Mouse (Mus musculus) skeletal muscle tissue, adult 2 months (tissue): ENCODE measurements around the gene Tlr12.
"Not testable (repeated sequence)": the region's sequence is repeated elsewhere in the genome, so short reads cannot be mapped to it uniquely, and the experiment has no call there.

Experiments used
- DNase-seq: peaks from one replicate; pipeline ENCODE4 v3.0.0-alpha.2; 2012; ENCODE audit warnings: low read depth, low spot score

Gene Tlr12

DNA sequence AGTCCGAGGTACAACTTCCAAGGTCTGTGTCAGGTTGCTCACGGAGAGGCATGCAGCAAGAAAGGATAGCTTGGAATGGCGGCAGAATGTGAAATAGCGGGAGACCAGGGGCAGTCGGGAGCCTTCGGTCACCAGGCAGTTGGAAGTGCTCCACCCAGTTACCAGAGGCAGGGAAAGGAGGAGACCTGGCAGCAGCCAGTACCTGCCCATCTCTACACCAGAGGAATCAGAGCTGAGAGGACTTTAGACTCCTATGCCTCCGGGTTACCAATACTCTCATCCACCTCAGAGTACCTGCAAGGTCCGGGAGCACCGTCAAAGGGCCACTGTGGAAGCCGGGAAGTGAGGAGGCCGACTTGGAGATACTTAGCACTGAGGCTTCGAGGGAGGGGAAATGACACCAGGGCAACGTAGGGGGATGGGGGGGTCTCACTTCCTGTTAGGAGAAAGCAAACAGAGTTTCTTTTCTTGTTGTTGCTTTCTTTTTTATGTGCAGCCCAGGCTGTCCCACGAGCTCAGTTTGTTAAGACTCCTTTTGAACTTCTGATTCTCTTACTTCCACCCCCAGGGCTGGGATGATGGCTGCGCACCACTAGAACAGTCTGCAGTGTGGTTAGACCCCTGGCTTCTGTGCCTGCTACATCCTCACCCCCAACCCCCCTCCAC is at the start of gene Tlr12:
Tlr12 (minus strand) TSS at position 374 of the 666 bp plus-strand sequence.
- DNase-seq: no peak

DNA sequence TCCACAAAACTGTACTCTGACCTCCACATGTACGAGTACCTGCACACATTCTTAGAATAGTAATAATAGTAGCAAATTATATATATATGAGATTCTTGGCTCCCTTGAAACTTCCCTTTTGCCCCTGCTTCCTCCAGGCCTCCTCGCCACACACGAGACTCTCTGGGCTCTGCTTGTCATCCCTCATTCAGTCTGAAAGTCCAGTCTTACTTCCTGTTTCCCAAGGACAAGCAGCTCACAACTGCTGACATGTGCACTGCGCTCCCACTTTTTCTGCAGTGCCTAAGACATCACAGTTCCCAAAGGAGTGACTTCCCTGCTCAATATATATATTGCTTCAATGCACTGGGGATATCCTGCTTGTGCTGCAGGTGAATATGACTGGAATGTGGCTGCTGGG is 48.8 kb upstream of the Tlr12 start:
- DNase-seq: not testable (repeated sequence)

- DNase-seq: not testable (repeated sequence)
Measured at GRCm38 (mm10) chr4:128666362-128666761, 47.9 kb upstream of the Tlr12 start.

DNA sequence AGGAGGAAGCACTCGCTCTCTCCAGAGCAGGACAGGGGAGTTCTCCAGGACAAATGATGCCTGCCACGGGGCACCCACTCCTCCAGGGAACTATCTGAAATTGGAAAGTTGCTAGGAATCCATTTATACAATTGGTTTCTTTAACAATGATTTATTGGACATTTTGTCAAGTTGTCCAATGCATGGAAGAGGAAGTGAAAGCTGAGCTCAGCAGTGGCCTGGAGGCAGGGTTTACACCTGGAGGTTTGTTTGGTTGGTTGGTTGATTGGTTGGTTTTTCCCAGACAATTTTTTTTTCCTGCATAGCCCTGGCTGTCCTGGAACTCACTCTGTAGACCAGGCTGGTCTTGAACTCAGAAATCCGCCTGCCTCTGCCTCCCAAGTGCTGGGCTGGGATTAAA is 45.6 kb upstream of the Tlr12 start:
- DNase-seq: no peak

DNA sequence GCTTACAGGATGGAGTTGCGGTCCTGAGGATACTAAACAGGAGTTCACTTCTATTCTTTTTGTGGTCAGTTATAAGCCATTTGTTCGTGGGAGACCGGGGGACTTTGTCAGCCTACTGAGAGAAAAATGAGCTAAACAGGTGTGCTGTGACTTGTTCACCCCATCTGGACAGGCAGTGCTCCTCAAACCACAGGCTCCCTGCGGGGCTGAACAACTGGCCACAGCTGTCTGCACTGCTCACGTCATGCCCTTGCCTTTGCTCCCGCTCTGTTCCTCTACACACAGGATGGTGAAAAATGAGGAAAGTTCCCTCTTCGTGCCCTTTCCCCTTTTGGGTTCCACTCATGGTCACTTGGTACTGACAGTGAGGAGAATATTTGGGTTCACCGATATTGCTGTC is 42.6 kb upstream of the Tlr12 start:
- DNase-seq: no peak

- no peak for DNase-seq
Measured at GRCm38 (mm10) chr4:128660196-128660595, 41.8 kb upstream of the Tlr12 start.

GRCm38 (mm10) chr4:128655446-128655845 is 37.0 kb upstream of the Tlr12 start:
- DNase-seq: no peak

DNA sequence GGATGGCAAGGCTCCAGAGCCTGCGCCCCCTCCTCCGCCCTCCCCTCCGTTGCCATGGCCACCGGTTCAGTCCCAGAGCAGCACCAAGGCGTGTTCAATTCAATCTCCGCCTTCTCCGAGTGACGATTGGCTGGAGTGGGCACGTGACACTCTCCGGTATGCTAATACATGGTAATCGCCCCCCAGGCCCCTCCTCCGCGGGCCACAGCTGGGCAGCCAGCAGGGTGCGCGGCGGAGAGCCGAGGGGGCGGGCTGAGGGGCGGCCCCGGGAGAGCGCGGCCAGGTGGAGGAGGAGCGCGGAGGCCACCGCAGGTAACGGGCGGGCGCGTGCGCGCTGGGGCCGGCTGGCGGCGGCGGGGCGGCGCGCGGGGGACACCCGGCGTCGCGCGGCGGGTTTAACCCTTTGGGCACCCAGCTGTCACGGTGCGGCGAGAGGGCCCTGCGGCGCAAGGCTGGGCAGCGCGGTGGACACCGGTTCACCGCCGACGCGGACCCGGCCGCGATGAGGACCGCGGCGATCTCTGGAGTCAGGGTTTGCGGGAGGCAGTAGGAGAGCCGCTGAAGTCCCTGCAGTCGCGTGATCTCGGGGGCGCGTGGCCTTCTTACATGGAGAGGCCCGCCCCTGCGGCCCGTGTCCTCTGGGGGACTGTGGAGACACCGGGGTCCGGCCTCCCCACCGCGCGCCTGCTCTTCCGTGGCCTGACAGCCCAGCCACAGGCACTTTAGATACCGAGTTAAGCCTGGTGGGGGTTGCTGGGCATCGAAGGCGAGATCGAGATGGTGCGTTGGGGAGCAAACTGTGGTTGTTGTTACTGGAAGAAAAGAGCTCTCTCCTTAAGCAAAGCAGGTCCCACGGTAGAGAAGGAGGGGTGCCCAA is 36.3 kb upstream of the Tlr12 start, which contains the start of gene Phc2:
Phc2 (plus strand) TSS at position 198 of the 877 bp plus-strand sequence.
- peak; percentile 81 for DNase-seq

- DNase-seq: no peak
Measured at GRCm38 (mm10) chr4:128652584-128653298, 34.3 kb upstream of the Tlr12 start.

DNA sequence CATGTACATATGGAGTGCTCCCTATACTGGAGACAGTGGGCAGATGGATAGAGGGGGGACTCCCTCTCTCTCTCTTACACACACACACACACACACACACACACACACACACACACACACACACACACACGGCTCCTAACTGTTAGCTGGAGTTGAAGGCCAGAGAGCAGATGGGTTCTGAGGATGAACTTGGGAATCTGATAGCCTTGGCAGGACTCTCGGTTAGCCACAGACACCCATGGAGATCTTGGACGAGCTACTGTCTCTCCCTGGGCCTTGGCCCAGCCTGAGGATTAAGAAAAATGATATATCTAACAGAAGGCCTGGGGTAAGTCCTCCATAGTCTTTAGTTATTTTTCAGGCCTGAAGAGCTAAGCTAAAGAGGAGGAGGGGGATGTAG is 33.1 kb upstream of the Tlr12 start:
- DNase-seq: peak; percentile 51

DNA sequence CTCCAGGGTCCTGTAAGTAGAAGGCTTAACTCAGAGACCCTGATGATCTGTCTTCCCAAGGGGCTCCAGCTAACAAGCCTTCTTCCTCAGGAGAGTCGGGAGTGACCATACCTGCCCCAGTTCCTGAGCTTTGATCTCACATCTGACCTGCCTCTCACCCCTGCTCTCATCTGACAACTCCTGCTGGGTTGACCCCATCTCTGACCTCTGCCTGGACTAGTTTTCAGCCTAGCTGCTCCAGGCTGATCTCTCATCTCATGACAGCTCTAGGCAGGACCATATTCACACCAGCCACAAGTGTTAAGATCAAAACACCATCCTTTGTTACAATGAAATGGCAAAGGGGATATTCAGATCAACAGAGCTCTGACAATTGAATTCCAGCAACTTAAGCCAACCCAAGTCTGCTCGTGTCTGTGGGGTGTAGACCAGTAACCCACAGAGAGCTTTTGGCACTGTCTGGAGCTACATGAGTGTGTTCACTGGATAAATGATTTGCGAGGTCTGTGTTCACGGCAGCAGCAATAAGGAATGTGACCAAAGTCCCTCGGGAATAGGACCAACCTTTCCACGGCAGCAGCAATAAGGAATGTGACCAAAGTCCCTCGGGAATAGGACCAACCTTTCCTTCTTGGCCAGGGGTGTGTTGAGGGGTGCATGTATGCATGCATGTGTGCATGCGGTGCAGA is 30.3 kb upstream of the Tlr12 start:
- DNase-seq: no peak

DNA sequence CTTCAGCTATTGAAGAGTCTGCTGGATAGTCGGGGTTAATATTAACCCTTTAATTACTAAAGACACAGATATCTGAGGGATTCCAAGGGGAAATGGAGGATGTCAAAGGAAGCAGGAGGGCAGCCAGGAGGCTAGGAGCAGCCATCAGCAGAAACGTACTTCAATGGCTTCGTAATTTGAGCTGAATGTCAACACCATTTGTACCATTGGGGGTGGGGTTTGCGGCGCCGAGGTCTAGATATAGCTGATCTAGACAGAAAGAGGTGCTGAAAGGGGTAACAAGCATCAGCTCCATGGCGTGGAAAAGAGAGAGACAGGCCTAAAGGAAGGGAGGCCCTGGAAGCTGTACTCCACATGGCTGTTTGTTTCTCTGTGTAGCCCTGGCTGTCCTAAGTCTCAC is 28.3 kb upstream of the Tlr12 start:
- no peak for DNase-seq

DNA sequence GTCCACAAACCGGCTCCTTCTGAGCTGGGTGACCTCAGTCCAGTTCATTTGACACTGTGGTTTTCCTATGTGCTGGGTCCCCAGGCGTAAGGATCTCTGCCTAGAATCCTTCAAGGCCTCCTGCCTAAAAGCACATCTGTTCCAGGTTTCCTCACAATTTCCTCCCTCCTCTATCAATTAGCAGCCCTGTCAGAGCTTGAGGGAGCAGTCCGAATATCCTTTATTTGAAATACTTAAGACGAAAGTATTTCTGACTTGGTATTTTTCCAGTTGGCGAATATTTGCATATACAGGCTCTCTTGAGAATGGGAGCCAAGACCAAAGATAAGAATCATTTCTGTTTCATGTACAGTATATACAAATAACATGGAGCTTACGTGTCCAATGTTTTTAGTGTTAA is 27.5 kb upstream of the Tlr12 start:
- DNase-seq: no peak

DNA sequence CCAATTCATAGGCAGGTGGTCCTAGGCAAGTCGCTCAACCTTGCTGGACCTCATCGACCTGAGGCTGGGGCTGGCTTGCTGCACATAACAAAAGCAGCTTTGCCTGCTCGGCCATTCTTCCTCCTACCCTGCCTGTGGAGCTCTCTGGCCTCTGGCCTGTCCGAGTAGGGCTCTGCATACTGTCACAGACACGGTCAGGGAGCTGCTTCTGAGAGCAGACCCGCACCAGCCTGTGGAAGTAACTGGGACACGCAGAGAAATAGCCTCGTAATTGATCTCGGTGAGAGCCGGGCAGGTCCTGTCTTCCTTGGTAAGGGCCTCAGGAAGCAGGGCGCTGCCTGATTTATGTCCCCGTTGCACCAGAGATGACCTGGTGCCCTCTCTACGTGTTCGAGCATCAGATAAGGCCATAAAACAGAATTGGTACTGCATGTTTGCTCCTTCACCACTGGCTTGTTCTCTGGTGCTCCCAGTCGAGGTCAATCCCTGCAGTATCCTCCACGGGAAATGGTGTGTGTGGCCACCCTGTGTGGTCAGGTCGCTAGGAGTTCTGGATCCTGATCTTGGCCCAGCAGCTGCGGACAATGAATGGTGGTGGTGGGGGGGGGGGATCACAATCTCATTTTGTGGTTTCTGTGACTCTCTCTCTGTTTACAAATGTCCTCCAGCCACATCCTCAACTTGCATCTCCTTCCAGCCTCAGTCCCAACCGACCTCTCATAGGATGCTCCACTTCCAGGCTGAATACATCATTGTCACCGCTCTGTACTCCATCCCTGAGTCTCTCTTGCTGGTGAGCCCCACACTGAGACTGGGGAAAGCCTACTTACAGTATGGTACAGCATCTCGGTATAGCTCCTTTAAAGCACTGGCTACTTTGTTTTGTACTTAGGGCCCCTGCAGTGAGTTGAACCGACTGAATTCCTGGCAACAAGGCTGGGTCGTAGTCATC is 23.6 kb upstream of the Tlr12 start:
- no peak for DNase-seq

GRCm38 (mm10) chr4:128638265-128638923 is 20.0 kb upstream of the Tlr12 start:
- no peak for DNase-seq

DNA sequence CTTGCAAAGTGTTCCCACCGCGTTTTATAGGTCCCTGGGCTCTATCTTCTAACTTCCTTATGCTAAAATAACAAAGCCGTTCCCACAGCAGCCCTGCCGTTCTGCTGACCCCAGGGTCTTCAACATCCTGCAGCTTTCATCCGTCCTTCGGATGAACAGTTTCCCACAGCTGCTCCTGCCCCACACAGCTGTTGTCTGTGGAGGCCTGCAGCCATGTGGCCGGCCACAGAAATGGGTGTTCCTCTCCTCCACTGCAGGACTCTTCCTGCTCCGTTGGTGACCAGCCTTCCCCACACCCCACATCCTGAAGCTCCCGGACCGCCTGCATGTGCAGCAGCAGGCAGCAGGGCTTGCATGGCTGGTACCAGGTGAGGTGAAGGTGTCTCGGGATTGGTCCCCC is 18.8 kb upstream of the Tlr12 start:
- DNase-seq: no peak

- no peak for DNase-seq
Measured at GRCm38 (mm10) chr4:128635894-128636585, 17.6 kb upstream of the Tlr12 start.

DNA sequence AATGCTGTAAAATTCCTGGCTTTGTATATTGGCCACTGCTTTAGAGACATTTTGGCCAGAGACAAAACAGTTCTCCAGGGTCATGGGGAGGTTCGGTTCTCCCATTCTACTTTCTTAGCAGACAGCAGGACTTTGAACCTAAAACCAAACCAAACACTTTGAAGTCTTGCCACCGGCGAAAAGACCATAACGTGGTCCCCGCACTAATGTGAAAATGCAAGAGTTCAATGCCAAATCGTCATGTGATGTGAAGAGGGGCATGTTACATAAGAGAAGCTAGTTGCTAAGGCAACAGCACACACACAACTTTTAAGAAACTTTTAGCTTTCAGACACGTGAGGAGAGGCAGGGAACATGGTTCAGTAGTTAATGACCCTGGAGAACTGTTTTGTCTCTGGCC is 17.0 kb upstream of the Tlr12 start:
- DNase-seq: no peak

- no peak for DNase-seq
Measured at GRCm38 (mm10) chr4:128621109-128621508, 2.7 kb upstream of the Tlr12 start.
